Mouse (Mus musculus) lung, adult 2 months (tissue): ENCODE data around the gene Apbb2.

Experiments
- CTCF ChIP-seq: fragments of 200-500 bp; IDR thresholded peaks from 2 replicates; pipeline ENCODE4 v1.5.1; 2011; ENCODE audit warnings: mild to moderate bottlenecking, low read length, control low read depth; ENCODE audit not compliant: insufficient read depth
- POLR2A ChIP-seq: fragments of 200-500 bp; IDR thresholded peaks from 2 replicates; pipeline ENCODE4 v1.6.1; 2011; ENCODE audit warnings: low read depth, mild to moderate bottlenecking, control low read depth, low read length, borderline replicate concordance; ENCODE audit errors: extremely low read depth

- no peak for TF ChIP-seq CTCF
- TF ChIP-seq POLR2A: no peak
These were observed 12.9 kb downstream of the Apbb2 start for GRCm38 (mm10) chr5:66605636-66606035.
